Mouse (Mus musculus): Measurements from ENCODE around the gene Kcns1. TPM values are rescaled to one million over a fixed set of nuclear protein-coding genes. Genes with fewer than 3 reads are reported as not detected.

Kcns1 gene
- polyA plus RNA-seq, 3 experiments from 2014 or later, result not detected

DNA sequence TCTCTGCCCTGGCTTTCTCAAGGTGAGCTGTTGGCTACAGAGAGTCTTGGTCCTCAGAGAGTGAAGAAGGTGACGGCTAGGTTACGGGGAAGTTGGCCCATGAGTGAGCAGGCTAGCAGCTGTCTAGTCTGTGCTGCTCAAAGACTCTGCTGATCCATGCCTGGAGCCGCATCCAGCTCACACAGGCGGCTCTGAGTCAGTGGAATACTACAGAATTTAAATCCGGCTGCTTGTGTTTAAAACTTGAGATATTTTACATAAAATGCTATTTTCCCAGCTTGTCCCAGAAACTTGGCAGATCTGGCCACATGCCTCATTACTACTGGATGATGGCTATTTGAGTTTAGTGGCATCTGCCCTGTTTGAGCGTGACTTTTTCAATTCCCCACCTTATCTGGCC, 51.4 kb downstream of the Kcns1 start:
- no peak for ATAC-seq

DNA sequence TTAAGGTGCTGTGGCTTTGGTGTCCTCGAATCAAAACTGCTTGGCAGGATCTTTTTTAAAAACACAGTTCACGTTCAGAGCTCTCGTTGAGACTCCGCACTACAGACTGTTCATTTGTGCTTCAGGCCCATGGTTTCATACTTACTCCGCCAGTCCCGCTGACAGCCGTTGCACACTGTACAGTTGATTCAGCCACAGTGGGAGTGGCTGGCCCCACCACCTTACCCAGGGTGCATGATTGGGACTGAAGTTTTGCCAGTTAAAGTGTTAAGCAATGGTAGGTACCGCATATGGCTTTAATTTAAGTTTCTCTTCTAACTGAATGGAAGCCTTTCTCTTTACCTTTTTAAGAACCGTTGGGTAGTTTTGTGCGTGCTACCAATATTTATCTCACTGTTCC, 55.4 kb downstream of the Kcns1 start:
- ATAC-seq, result no peak

DNA sequence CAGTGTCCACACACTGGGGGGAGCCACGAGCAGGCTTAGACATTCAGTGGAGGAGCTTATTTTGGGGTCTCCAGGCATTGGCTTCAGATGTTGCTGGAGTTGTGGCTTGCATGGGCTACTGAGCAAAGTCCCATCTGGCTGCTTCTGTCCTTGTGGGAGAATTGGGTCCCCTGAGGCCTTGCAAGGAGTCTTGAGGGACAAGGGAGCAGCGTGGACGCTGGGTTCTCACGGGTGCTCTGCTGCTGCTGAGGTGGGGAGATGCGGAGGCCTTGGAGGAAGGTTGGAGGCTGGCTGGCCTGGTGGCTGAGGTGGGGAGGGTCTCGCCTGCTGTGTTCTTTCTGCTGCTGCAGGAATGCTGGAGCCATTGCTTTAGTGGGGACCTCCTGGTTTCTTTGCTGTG, 56.9 kb downstream of the Kcns1 start:
- ATAC-seq, result no peak

Other genes starting within 250 kb of the Kcns1 start
- 100 to 1,000 TPM in 1 of 3 experiments, 10 to 100 TPM in 2; 60.0 to 106 (median 82.2) TPM for gene Ywhab, start 176.2 kb downstream of the Kcns1 start, polyA plus RNA-seq (2017; shearing (Covaris generic))
- gene Pabpc1l, start 145.7 kb downstream of the Kcns1 start, polyA plus RNA-seq (2017; shearing (Covaris generic)), result 1 to 10 TPM in 2 of 3 experiments, under 1 TPM in 1; 0.62 to 9.3 (median 2.1) TPM
- 100 to 1,000 TPM; 167 to 200 (median 173) TPM for gene Stk4, start 100.8 kb downstream of the Kcns1 start, polyA plus RNA-seq (2017; shearing (Covaris generic))
- 100 to 1,000 TPM; 103 to 135 (median 128) TPM for gene Tomm34, start 99.9 kb downstream of the Kcns1 start, polyA plus RNA-seq (2017; shearing (Covaris generic))
- not detected for gene Wfdc5, start 11.6 kb upstream of the Kcns1 start, polyA plus RNA-seq (2017; shearing (Covaris generic))
- gene Wfdc12, start 19.5 kb upstream of the Kcns1 start, polyA plus RNA-seq (2017; shearing (Covaris generic)), result not detected
- not detected for gene Wfdc15a, start 29.0 kb upstream of the Kcns1 start, polyA plus RNA-seq (2017; shearing (Covaris generic))
- gene Wfdc15b, start 50.5 kb upstream of the Kcns1 start, polyA plus RNA-seq (2017; shearing (Covaris generic)), result not detected
- not detected for gene Svs2, start 67.4 kb upstream of the Kcns1 start, polyA plus RNA-seq (2017; shearing (Covaris generic))
- not detected for gene Svs3b, start 85.5 kb upstream of the Kcns1 start, polyA plus RNA-seq (2017; shearing (Covaris generic))
- not detected for gene Svs4, start 107.3 kb upstream of the Kcns1 start, polyA plus RNA-seq (2017; shearing (Covaris generic))
- gene Svs3a, start 118.2 kb upstream of the Kcns1 start, polyA plus RNA-seq (2017; shearing (Covaris generic)), result not detected
- not detected for gene Svs6, start 145.6 kb upstream of the Kcns1 start, polyA plus RNA-seq (2017; shearing (Covaris generic))
- gene Svs5, start 161.6 kb upstream of the Kcns1 start, polyA plus RNA-seq (2017; shearing (Covaris generic)), result not detected
- gene Slpi, start 218.0 kb upstream of the Kcns1 start, polyA plus RNA-seq (2017; shearing (Covaris generic)), result 1 to 10 TPM; 3.3 to 7.1 (median 3.8) TPM
- not detected for gene Rbpjl, start 232.0 kb upstream of the Kcns1 start, polyA plus RNA-seq (2017; shearing (Covaris generic))
- gene Matn4, start 234.0 kb upstream of the Kcns1 start, polyA plus RNA-seq (2017; shearing (Covaris generic)), result under 1 TPM in 1 of 3 experiments, not detected in 2; 0.21 TPM